Mouse (Mus musculus) hindbrain, embryonic 13.5 days (tissue): ENCODE data around the gene Ddx6. TPM values are rescaled to one million over a fixed set of nuclear protein-coding genes. Genes with fewer than 3 reads are reported as not detected.

ENCODE experiments used
- ATAC-seq: fragments of 200-750 bp; cut with Nextera tagmentation; 2 replicates; pipeline ENCODE4 v1.8.0; 2017; ENCODE audit warnings: moderate TSS enrichment; ENCODE audit not compliant: low FRiP score
- H3K27ac ChIP-seq: fragments of 300-500 bp; sonication (generic); 2 replicates; pipeline ENCODE4 v1.5.1; 2015; ENCODE audit warnings: inconsistent platforms, mild to moderate bottlenecking, moderate library complexity
- H3K27me3 ChIP-seq: fragments of 300-500 bp; sonication (generic); 2 replicates; pipeline ENCODE4 v1.6.1; 2015; ENCODE audit warnings: mild to moderate bottlenecking, inconsistent platforms
- H3K36me3 ChIP-seq: fragments of 300-500 bp; sonication (generic); 2 replicates; pipeline ENCODE4 v1.6.1; 2015; ENCODE audit warnings: mild to moderate bottlenecking, inconsistent platforms
- H3K4me1 ChIP-seq: fragments of 300-500 bp; sonication (generic); replicated peaks from 2 replicates; pipeline ENCODE4 v1.6.1; 2015; ENCODE audit warnings: inconsistent platforms
- H3K4me2 ChIP-seq: fragments of 300-500 bp; sonication (generic); 2 replicates; pipeline ENCODE4 v1.6.1; 2015; ENCODE audit warnings: inconsistent platforms, mild to moderate bottlenecking, moderate library complexity
- H3K4me3 ChIP-seq: fragments of 300-500 bp; sonication (generic); 2 replicates; pipeline ENCODE4 v1.5.1; 2015; ENCODE audit warnings: mild to moderate bottlenecking, inconsistent platforms
- H3K9ac ChIP-seq: fragments of 300-500 bp; sonication (generic); 2 replicates; pipeline ENCODE4 v1.6.1; 2015; ENCODE audit warnings: mild to moderate bottlenecking, inconsistent platforms
- H3K9me3 ChIP-seq: fragments of 300-500 bp; sonication (generic); 2 replicates; pipeline ENCODE4 v1.6.1; 2016; ENCODE audit warnings: inconsistent platforms
- WGBS: fragments of 180-500 bp; shearing (Covaris S2); methylation state at CpG from one replicate; pipeline ENCODE4 v1.1.7; 2015; 5-methylcytosine and 5-hydroxymethylcytosine counted together
- polyA plus RNA-seq: library from polyadenylated mRNA; unstranded; fragments of >200 nt; fragmentation: Nextera tagmentation; extraction: Ambion mirVana; gene quantifications from 2 replicates; pipeline ENCODE4 v1.2.1, GENCODE M21; 2015

Gene Ddx6
- polyA plus RNA-seq, 1 experiment from 2014 or later, result 26.1 TPM

DNA sequence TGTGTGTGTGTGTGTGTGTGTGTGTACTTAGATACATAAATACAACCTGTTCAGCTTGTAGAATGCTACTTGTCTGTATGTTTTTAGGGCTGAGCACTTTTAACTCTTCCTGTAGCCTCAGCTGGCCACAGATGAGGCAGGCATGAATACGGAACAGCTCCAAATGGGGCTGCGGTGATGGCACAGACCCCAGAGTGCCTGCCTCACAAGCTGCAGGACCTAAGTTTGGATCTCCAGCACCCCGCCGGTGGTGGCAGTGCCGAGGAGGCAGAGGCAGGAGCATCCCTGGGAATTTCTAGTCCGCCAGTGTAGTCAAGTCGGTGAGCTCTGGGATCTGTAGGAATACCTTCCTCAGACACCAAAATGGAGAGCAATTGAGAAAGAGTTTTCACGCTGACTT, 42.3 kb downstream of the Ddx6 start:
- WGBS, result 95% methylated on average over 8 of the region's 8 CpGs
- no peak for ATAC-seq
- Histone ChIP-seq H3K4me1 (no peaks in the 10 kb centered on the region), H3K4me3 (no peak overlapping the region), H3K36me3 (no peaks in the 10 kb centered on the region), H3K9me3 (no peaks in the 10 kb centered on the region), H3K27me3 (no peaks in the 10 kb centered on the region), H3K4me2 (no peak overlapping the region), H3K27ac (no peak overlapping the region), H3K9ac (no peak overlapping the region)

DNA sequence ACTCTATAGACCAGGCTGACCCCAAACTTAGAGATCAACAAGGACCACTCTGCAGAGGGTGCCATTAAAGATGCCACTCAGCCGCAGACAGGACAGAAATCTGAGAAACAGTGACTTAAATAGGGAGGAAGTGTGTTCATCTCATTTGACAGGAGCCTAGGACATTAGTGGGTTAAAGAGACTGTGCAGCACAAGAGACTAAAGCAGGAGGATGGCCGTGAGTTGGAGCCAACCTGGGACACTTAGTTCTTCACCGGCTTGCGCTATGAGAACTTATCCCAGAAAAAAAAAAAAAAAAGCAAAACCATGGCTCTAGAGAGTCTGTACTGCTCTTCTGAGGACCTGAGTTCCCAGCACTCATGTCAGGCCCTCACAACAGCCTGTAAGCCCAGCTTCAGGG, 43.0 kb downstream of the Ddx6 start:
- H3K27ac ChIP-seq, result no peak overlapping the region
- no peaks in the 10 kb centered on the region for H3K36me3 ChIP-seq
- H3K9ac ChIP-seq, result no peak overlapping the region
- WGBS, result 93% methylated on average over 4 of the region's 4 CpGs
- no peaks in the 10 kb centered on the region for H3K9me3 ChIP-seq
- no peak for ATAC-seq
- H3K4me1 ChIP-seq, result no peaks in the 10 kb centered on the region
- H3K4me2 ChIP-seq, result no peak overlapping the region
- H3K27me3 ChIP-seq, result no peaks in the 10 kb centered on the region
- H3K4me3 ChIP-seq, result no peak overlapping the region

DNA sequence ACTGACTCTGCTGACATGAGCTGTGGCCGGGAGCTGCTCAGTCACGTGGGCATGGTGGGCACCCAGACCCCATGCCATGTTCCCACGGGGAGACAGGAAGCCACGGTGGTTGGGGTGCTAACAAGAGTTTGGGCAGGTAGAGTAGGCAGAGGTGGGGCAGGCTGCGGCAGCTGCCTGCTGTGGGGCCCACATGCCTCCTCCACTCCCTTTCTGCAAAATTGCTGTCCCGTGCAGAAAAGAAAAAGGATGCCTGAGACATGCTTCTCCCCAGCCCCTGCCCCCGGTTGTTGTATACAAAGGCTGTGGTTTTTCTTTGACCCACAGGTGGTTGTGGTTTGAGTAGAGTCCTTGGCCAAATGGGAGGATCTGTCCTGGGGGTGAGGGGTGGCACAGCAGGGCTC, 44.2 kb downstream of the Ddx6 start:
- no peaks in the 10 kb centered on the region for H3K4me1 ChIP-seq
- 85% methylated on average over 7 of the region's 7 CpGs for WGBS
- H3K9ac ChIP-seq, result no peak overlapping the region
- no peaks in the 10 kb centered on the region for H3K9me3 ChIP-seq
- H3K27ac ChIP-seq, result no peak overlapping the region
- no peaks in the 10 kb centered on the region for H3K36me3 ChIP-seq
- 0 out of 2 replicates have a peak, but pooled peaks cover 4% of the 10 kb centered on the region for H3K27me3 ChIP-seq
- H3K4me3 ChIP-seq, result no peak overlapping the region
- H3K4me2 ChIP-seq, result no peak overlapping the region
- no peak for ATAC-seq

DNA sequence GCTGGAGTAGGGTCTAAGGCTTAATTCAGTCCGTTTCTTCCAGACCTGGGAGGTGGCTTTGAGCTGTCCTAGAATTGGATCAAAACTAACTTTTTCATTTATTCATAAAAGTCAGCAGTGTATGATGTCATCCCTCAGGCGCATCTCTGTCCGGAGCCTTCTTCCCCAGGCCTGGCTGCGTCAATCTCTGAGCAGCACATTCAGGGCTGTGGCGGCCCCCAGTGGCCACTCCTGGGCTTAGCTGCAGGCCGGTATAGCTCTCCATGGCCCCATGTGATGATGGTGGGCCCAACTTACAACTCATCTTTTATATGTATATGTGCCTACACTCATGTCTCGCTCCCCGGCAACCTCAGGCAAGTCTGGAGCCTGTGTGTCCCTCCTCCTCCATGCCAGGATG, 47.3 kb downstream of the Ddx6 start:
- Histone ChIP-seq H3K9ac (no peak overlapping the region), H3K36me3 (no peaks in the 10 kb centered on the region), H3K4me1 (peaks cover 5% of the 10 kb centered on the region), H3K27me3 (0 out of 2 replicates have a peak, but pooled peaks cover 4% of the 10 kb centered on the region), H3K9me3 (no peaks in the 10 kb centered on the region), H3K27ac (no peak overlapping the region), H3K4me3 (no peak overlapping the region), H3K4me2 (no peak overlapping the region)
- WGBS, result 8% methylated on average over 8 of the region's 8 CpGs
- ATAC-seq, result peak; percentile 63; the same call in 1 of the 2 replicates

DNA sequence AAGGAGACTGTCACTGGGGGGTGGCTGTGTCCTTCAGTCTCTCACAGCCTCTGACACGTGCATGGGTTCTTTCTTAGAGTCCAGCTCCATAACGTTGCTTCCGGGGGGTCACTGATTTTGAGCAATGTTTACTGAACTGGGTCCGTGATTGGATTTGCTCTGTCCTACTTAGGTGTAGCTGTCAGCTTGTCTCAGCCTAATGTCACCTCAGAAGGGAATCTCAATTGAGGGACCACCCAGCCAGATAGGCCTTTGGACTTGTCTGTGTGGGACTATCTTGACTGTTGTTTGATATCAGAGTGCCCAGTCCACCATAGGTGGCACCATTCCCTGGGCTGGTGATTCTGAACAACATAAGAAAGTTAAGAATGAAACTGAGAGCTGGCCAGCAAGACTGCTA, 49.2 kb downstream of the Ddx6 start:
- no peak for ATAC-seq
- Histone ChIP-seq H3K9ac (no peak overlapping the region), H3K36me3 (no peaks in the 10 kb centered on the region), H3K4me1 (peaks cover 5% of the 10 kb centered on the region), H3K4me3 (no peak overlapping the region), H3K4me2 (no peak overlapping the region), H3K27me3 (0 out of 2 replicates have a peak, but pooled peaks cover 4% of the 10 kb centered on the region), H3K9me3 (no peaks in the 10 kb centered on the region), H3K27ac (no peak overlapping the region)
- WGBS, result 75% methylated on average over 4 of the region's 4 CpGs

DNA sequence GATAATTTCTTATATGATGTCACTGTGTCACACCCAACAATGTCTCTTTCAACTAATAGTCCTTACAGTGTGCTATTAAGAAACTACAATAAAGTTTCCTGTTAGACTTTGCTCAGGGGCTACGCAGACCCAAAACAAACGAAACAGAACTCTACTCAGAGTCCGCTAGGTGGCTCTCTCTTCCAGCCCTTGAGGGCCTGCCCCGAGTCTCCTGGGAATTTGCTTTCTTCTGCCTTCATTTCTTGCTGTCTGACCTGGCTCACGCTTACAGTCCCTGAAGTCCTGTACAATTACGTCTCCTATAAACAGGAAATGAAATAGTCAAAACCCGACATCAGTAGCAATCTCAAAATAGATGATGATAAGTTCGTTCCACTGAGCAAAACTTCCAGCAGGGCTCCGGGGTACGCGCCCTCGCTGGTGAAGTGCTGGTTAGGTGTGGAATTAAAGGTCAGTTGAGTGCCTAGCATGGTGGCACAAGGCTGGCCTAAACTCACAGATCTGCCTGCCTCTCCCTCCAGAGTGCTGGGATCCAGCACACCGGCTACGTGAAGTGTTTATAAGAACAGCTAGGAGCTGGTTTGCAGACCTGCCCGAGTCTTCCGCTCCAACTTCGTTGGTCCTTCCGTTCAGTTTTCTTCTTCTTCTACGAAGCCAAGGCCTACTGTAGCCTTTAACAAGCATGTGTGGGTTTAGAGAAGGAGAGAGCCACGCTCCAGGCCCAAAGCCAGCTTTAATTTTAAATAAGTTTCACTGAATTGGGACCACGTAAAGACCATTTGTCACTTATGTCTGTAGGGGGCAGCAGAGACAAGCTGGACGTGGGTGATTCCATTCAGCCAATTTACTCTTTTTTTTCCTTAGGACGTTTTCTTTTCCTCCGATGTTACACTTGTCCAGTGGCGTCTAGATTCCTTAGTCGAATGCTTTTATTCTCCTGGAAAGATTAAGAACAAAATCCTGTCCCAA, 50.7 kb downstream of the Ddx6 start:
- Histone ChIP-seq H3K4me1 (peaks cover 5% of the 10 kb centered on the region), H3K9ac (no peak overlapping the region), H3K4me3 (no peak overlapping the region), H3K4me2 (peak overlapping the region; percentile 38), H3K36me3 (no peaks in the 10 kb centered on the region), H3K9me3 (no peaks in the 10 kb centered on the region), H3K27me3 (0 out of 2 replicates have a peak, but pooled peaks cover 4% of the 10 kb centered on the region), H3K27ac (no peak overlapping the region)
- 28% methylated on average over 26 of the region's 26 CpGs for WGBS
- peak; percentile 21; the same call in 1 of the 2 replicates for ATAC-seq

DNA sequence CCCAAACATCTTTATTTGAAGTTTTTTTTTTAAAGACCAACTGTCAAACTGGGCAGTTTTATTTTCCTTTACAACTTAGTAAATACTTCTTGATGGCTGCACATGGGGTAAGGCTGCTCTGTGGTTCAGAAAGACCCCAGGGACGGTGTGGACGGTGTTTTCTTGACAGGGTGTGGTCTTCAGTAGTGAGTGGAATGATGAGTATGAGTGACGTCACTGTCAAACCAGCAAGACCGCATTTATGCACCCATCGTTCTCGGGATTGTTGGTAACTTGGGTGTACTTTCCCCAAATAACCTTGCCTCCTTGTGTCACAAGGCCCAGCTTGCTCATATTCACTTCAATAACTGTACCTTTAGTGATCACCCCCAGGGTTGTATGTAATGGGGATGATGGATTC, 59.0 kb downstream of the Ddx6 start:
- no peak overlapping the region for H3K27ac ChIP-seq
- H3K4me2 ChIP-seq, result no peak overlapping the region
- no peaks in the 10 kb centered on the region for H3K4me1 ChIP-seq
- H3K36me3 ChIP-seq, result no peaks in the 10 kb centered on the region
- H3K9me3 ChIP-seq, result no peaks in the 10 kb centered on the region
- no peak overlapping the region for H3K4me3 ChIP-seq
- no peaks in the 10 kb centered on the region for H3K27me3 ChIP-seq
- H3K9ac ChIP-seq, result no peak overlapping the region
- WGBS, result 90% methylated on average over 6 of the region's 6 CpGs
- ATAC-seq, result no peak

DNA sequence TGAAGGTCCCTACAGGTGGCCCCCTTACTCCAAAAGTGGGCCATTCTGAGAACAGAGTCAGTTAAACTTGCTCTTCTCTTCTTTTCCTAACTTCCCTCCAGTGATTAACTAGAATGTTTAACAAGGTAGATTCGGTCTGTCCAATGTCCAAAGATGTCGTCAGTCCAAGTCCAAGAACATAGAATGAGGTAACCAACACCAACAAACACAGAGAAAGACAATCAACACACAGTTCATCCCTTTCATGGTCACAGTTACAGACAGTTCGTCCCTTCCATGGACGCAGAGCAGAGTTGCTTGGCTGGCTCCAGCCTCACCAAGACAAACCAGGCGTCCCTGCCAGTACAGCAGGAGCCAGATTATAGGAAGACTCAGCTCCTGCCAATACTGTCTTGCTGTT, 66.7 kb downstream of the Ddx6 start:
- H3K9ac ChIP-seq, result no peak overlapping the region
- ATAC-seq, result no peak
- no peak overlapping the region for H3K4me3 ChIP-seq
- no peak overlapping the region for H3K27ac ChIP-seq
- H3K4me2 ChIP-seq, result no peak overlapping the region
- no peaks in the 10 kb centered on the region for H3K9me3 ChIP-seq
- no peaks in the 10 kb centered on the region for H3K36me3 ChIP-seq
- H3K27me3 ChIP-seq, result no peaks in the 10 kb centered on the region
- no peaks in the 10 kb centered on the region for H3K4me1 ChIP-seq
- WGBS, result 90% methylated on average over 5 of the region's 5 CpGs

DNA sequence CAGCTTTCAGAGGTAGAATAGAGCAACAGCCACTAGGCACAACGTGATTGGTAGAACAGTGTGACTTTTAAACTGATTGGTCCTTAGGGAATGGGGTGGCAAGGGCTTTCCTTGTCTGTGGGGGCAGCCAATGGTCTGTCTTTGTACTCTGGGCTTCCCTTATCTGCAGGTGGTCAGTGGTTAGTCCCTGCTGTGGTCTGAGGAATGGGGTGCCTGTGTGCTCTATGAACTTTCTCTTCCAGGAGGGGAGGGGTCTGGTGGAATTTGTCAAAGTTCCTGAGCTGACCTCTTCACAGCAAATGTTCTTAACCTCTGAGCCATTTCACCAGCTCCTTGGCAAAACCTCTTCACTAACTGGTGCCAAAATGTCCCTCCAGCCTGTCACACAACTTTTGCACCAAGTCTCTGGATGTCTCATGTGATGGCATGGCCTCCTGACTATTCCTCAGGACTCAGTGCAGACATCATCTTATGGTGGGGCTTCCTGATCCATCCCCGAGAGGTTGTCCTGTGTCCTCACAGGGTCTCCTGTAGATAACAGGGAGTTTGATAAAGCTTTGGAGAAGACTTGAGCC, 67.7 kb downstream of the Ddx6 start:
- no peak overlapping the region for H3K27ac ChIP-seq
- H3K4me2 ChIP-seq, result no peak overlapping the region
- H3K36me3 ChIP-seq, result no peaks in the 10 kb centered on the region
- H3K4me3 ChIP-seq, result no peak overlapping the region
- no peaks in the 10 kb centered on the region for H3K4me1 ChIP-seq
- ATAC-seq, result no peak
- no peaks in the 10 kb centered on the region for H3K27me3 ChIP-seq
- no peak overlapping the region for H3K9ac ChIP-seq
- H3K9me3 ChIP-seq, result no peaks in the 10 kb centered on the region
- 71% methylated on average over 2 of the region's 2 CpGs for WGBS

DNA sequence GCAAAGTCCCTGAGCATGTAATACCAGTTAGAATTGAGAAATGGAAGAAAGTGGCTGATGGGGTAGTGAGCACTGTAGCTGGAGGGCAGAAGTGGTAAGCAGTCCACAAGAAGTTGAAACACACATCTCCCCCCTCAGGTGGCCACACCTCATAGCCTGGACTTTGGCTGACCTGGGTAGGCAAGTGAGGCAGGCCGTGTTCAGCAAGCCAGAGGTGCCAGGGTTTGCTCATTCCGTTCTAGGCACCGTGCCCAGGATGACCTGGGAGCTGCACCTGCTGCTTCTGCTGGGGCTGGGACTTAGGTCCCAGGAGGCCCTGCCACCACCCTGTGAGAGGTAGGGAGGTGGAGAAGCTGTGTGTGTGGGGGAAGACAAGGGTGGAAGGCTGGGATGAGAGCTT, 68.3 kb downstream of the Ddx6 start, which contains the start of gene Treh:
Gene Treh, plus strand, starts transcription at position 229 of the 400 bp plus-strand sequence.
- H3K36me3 ChIP-seq, result no peaks in the 10 kb centered on the region
- H3K4me2 ChIP-seq, result no peak within 1 kb of the TSS
- no peak within 1 kb of the TSS for H3K27ac ChIP-seq
- whole genome bisulfite sequencing, result 78% methylated on average over 3 of the region's 3 CpGs
- no peaks in the 10 kb centered on the region for H3K27me3 ChIP-seq
- ATAC-seq, result no peak
- no peaks in the 10 kb centered on the region for H3K9me3 ChIP-seq
- H3K9ac ChIP-seq, result no peak within 1 kb of the TSS
- H3K4me3 ChIP-seq, result no peak within 1 kb of the TSS
- H3K4me1 ChIP-seq, result no peaks in the 10 kb centered on the region

DNA sequence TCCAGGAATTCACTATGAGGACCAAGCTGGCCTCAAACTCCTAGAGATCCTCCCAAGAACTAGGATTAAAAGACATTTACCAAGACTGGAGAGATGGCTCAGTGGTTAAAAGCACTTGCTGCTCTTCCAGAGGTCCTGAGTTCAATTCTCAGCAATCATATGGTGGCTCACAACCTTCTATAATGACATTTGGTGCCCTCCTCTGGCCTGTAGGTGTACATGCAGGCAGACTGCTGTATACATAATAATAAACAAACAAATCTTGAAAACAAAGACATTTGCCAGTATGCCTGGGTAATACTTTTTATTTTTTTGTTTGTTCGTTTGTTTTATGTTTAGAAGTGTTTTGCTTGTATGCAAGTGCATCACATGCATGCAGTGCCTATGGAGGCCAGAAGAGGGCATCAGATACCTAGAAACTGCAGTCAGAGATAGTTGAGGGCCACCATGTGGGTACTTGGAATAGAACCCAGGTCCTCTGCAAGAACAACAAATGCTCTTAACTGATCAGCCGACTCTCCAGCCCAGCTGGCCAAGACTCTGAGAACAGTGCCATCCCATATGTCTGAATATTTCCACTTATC, 73.7 kb downstream of the Ddx6 start:
- 96% methylated on average over 2 of the region's 2 CpGs for WGBS
- H3K4me3 ChIP-seq, result no peak overlapping the region
- no peak for ATAC-seq
- H3K4me2 ChIP-seq, result no peak overlapping the region
- no peaks in the 10 kb centered on the region for H3K4me1 ChIP-seq
- no peak overlapping the region for H3K9ac ChIP-seq
- no peaks in the 10 kb centered on the region for H3K27me3 ChIP-seq
- H3K9me3 ChIP-seq, result no peaks in the 10 kb centered on the region
- H3K27ac ChIP-seq, result no peak overlapping the region
- H3K36me3 ChIP-seq, result no peaks in the 10 kb centered on the region

DNA sequence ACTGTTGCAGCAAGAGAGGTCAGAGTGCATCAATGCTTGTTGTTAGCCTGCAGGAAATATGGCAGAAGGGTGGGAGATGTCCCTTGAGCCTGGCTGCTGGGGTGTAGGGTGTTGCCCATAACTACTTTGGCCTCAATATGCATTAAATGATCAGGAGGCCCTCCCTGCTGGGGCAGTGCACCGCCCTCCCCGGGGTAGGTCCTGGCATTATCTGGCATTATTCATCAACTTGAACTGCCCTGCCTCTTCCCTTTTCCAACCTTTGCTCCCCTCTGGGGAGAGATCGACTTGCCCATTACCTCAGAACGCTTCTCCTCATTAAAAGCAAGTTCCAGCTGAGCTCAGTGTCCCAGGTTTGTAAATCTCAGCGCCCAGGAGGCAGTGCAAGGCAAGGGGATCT, 74.9 kb downstream of the Ddx6 start:
- no peaks in the 10 kb centered on the region for H3K36me3 ChIP-seq
- no peak overlapping the region for H3K4me3 ChIP-seq
- H3K9ac ChIP-seq, result no peak overlapping the region
- H3K4me2 ChIP-seq, result no peak overlapping the region
- H3K27me3 ChIP-seq, result no peaks in the 10 kb centered on the region
- 62% methylated on average over 5 of the region's 5 CpGs for WGBS
- no peaks in the 10 kb centered on the region for H3K9me3 ChIP-seq
- no peak overlapping the region for H3K27ac ChIP-seq
- no peaks in the 10 kb centered on the region for H3K4me1 ChIP-seq
- no peak for ATAC-seq
